Mouse (Mus musculus) lung, adult 2 months (tissue): ENCODE data around the gene 5830411N06Rik.

Experiments
- CTCF ChIP-seq: fragments of 200-500 bp; IDR thresholded peaks from 2 replicates; pipeline ENCODE4 v1.5.1; 2011; ENCODE audit warnings: mild to moderate bottlenecking, low read length, control low read depth; ENCODE audit not compliant: insufficient read depth
- POLR2A ChIP-seq: fragments of 200-500 bp; IDR thresholded peaks from 2 replicates; pipeline ENCODE4 v1.6.1; 2011; ENCODE audit warnings: low read depth, mild to moderate bottlenecking, control low read depth, low read length, borderline replicate concordance; ENCODE audit errors: extremely low read depth

DNA sequence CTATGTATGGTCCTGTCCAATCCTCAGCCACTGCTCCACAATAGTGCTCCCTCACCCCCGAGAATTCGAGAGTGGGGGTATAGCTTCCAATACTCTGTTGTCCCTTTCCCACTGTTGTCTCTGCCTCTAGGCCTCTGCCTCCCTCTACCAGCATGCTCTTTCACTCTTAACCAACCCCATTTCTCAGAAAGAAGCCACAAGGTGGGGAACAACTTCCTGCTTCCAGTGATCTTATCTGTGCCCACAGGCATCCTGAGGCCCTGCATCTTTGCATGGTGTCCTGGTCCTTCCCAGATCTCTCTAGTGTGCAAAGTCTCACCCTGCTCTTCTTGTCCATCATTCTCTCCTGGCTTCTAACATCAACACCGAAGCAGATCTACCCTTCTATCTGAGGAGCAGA lies 40.2 kb upstream of the 5830411N06Rik start:
- TF ChIP-seq CTCF (no peak), POLR2A (no peak)
